Mouse (Mus musculus): ENCODE measurements around the gene P2ry10. TPM values are rescaled to one million over a fixed set of nuclear protein-coding genes. Genes with fewer than 3 reads are reported as not detected.

P2ry10 gene
- total RNA-seq, 2 experiments from 2014 or later, result not detected

Other genes with a start within 250 kb of the P2ry10 start
- gene Rtl3, start 247.8 kb upstream of the P2ry10 start, total RNA-seq (2021), result under 1 TPM in 1 of 2 experiments, not detected in 1; 0.23 TPM
- gene Lpar4, start 167.9 kb upstream of the P2ry10 start, total RNA-seq (2021), result 1 to 10 TPM in 1 of 2 experiments, under 1 TPM in 1; 0.89 to 1.1 TPM
- under 1 TPM; 0.34 to 0.46 TPM for gene P2ry10b, start 60.4 kb downstream of the P2ry10 start, total RNA-seq (2021)
- not detected for gene Gpr174, start 167.4 kb downstream of the P2ry10 start, total RNA-seq (2021)

Measured in left cerebral cortex, postnatal 25 days (tissue).